Mouse (Mus musculus) frontal cortex, postnatal 10 days (tissue): ENCODE data around the gene Gm13088.
"Not testable (repeated sequence)": the region's sequence is repeated elsewhere in the genome, so short reads cannot be mapped to it uniquely, and the experiment has no call there.

Experiments
- DNase-seq, 2 experiments: peaks; one replicate each; pipeline ENCODE4 v3.0.0; 2022; ENCODE audit warnings: low spot score in 2 of 2, mixed read lengths in 1 of 2

Gm13088 gene

GRCm38 (mm10) chr4:143657146-143657545 lies at the start of gene Gm13088:
TSS of gene Gm13088 (minus strand) at chr4:143657246.
- DNase-seq, result not testable (repeated sequence)

GRCm38 (mm10) chr4:143702611-143703010 lies 45.6 kb upstream of the Gm13088 start, which contains the start of gene Gm13089:
TSS of gene Gm13089 (minus strand) at chr4:143702711.
- DNase-seq, result no peak

- DNase-seq, result not testable (repeated sequence)
These were observed 38.9 kb downstream of the Gm13088 start for GRCm38 (mm10) chr4:143618101-143618500.

- DNase-seq, result not testable (repeated sequence)
These were observed 42.3 kb downstream of the Gm13088 start, which contains the start of gene Gm13083 for GRCm38 (mm10) chr4:143614703-143615102. TSS of gene Gm13083 (plus strand) at chr4:143615003.

GRCm38 (mm10) chr4:143611927-143612326 lies 45.1 kb downstream of the Gm13088 start:
- DNase-seq, result not testable (repeated sequence)
